Mouse (Mus musculus): ENCODE data around the gene Eps8l3. TPM values are rescaled to one million over a fixed set of nuclear protein-coding genes. Genes with fewer than 3 reads are reported as not detected.
A peak's percentile ranks its signal among the peaks of the same experiment; 100 is the strongest.

The Eps8l3 gene
- polyA plus RNA-seq, 1 experiment from 2014 or later, result not detected

DNA sequence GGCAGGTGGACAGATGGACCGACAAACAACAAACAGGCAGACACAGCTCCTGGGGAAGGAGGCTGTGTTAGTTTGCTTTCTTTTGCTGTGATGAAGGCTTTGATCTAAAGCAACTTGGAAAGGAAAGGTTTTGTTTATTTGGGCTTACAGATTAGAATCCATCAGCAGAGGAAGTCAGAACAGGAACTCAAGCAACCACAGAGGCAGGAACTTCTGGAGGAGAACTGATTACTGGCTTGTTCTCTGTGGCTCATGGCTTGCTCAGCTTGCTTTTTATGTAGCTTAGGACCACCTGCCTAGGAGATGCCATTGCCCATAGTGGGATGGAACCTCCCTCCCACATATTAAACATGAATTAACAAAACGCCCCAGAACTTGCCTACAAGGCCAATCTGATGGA, 14.6 kb upstream of the Eps8l3 start:
- no peak overlapping the region for H3K4me2 ChIP-seq (ENCODE audit: low read length)
- H3K9ac ChIP-seq (ENCODE audit: low read depth, low read length), result no peak overlapping the region
- H3K27me3 ChIP-seq (ENCODE audit: control insufficient read depth, insufficient read depth, low read depth, low read length), result no peaks in the 10 kb centered on the region
- peaks cover 3% of the 10 kb centered on the region; the same call in 1 of the 2 replicates for H3K4me1 ChIP-seq (ENCODE audit: control insufficient read depth, insufficient read depth, low read length)
- H3K4me3 ChIP-seq (ENCODE audit: low read depth, low read length), result no peak overlapping the region
- H3K27ac ChIP-seq (ENCODE audit: low read length), result no peak overlapping the region
- H3K9me3 ChIP-seq (replicated peaks; ENCODE audit: control insufficient read depth, low read length, poor library complexity, severe bottlenecking), result no peaks in the 10 kb centered on the region
- no peaks in the 10 kb centered on the region for H3K36me3 ChIP-seq (ENCODE audit: control insufficient read depth, insufficient read depth, low read length)
- WGBS, result 79% methylated on average over 2 of the region's 2 CpGs
- ATAC-seq, result no peak

DNA sequence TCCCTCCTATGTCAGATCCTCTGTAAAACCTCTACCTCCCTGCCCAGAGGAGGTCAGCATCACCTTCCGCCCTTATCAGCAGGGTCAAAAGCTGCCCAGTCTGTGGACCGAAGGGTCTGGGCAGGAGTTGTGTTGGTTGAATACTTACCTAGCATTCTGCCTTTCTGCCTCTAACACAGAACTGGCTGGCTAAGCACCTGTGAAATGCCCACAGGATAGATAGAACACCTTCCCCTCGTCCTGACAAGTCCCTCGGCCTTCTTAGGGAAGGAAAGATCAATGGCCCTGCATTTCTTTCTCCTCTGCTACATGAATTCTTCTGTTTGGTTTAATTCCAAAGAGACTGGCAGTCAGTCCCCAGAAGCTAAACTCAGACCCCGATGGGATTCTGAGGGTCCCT, 13.6 kb upstream of the Eps8l3 start:
- 80% methylated on average over 5 of the region's 5 CpGs for whole genome bisulfite sequencing
- ATAC-seq, result 0 out of 2 replicates have a peak, but pooled peaks have one; percentile 3
- Histone ChIP-seq H3K9ac (ENCODE audit: low read depth, low read length) (no peak overlapping the region), H3K4me2 (ENCODE audit: low read length) (no peak overlapping the region), H3K27me3 (ENCODE audit: control insufficient read depth, insufficient read depth, low read depth, low read length) (no peaks in the 10 kb centered on the region), H3K9me3 (replicated peaks; ENCODE audit: control insufficient read depth, low read length, poor library complexity, severe bottlenecking) (no peaks in the 10 kb centered on the region), H3K36me3 (ENCODE audit: control insufficient read depth, insufficient read depth, low read length) (no peaks in the 10 kb centered on the region), H3K27ac (ENCODE audit: low read length) (peak overlapping the region; percentile 15; the same call in 1 of the 2 replicates), H3K4me1 (ENCODE audit: control insufficient read depth, insufficient read depth, low read length) (peaks cover 3% of the 10 kb centered on the region; the same call in 1 of the 2 replicates), H3K4me3 (ENCODE audit: low read depth, low read length) (no peak overlapping the region)

DNA sequence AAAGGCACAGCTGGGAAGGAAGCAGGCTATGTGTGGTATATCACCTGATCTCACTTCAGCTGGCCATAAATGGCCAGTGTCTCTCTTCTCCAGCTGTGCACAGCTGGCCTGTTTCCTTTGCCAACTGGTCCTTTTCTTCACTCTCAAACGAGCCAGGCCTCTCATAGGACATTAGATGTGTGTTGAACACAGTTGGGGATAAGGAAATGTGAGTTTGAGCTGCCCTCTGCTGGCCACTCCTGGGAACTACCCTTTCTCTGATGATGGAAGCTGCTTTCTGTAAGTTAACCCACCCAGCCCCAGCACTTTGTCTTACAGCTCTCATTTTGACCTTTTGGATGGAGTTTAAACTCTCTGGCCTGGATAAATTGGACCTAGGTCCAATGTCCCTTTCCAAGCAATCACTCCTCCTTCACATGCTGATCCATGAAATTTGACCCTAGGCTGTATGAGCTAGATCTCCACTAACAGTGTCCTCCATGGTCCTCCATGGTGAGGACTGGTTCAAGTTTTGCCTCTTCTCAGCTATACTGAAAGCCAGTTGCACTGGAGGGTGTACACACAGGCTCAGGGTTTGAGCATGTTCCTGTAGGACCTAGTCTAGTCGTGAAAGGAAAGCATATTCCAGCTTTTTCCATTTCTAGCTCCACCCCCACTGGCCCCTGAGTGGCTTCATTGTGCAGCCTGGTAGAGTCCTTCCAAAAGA, 13.0 kb upstream of the Eps8l3 start:
- H3K27ac ChIP-seq (ENCODE audit: low read length), result no peak overlapping the region
- H3K27me3 ChIP-seq (ENCODE audit: control insufficient read depth, insufficient read depth, low read depth, low read length), result no peaks in the 10 kb centered on the region
- WGBS, result 13% methylated on average over 2 of the region's 2 CpGs
- no peaks in the 10 kb centered on the region for H3K9me3 ChIP-seq (replicated peaks; ENCODE audit: control insufficient read depth, low read length, poor library complexity, severe bottlenecking)
- H3K4me3 ChIP-seq (ENCODE audit: low read depth, low read length), result no peak overlapping the region
- H3K9ac ChIP-seq (ENCODE audit: low read depth, low read length), result no peak overlapping the region
- no peak overlapping the region for H3K4me2 ChIP-seq (ENCODE audit: low read length)
- peaks cover 7% of the 10 kb centered on the region for H3K4me1 ChIP-seq (ENCODE audit: control insufficient read depth, insufficient read depth, low read length)
- peak; percentile 88 for ATAC-seq
- H3K36me3 ChIP-seq (ENCODE audit: control insufficient read depth, insufficient read depth, low read length), result no peaks in the 10 kb centered on the region

DNA sequence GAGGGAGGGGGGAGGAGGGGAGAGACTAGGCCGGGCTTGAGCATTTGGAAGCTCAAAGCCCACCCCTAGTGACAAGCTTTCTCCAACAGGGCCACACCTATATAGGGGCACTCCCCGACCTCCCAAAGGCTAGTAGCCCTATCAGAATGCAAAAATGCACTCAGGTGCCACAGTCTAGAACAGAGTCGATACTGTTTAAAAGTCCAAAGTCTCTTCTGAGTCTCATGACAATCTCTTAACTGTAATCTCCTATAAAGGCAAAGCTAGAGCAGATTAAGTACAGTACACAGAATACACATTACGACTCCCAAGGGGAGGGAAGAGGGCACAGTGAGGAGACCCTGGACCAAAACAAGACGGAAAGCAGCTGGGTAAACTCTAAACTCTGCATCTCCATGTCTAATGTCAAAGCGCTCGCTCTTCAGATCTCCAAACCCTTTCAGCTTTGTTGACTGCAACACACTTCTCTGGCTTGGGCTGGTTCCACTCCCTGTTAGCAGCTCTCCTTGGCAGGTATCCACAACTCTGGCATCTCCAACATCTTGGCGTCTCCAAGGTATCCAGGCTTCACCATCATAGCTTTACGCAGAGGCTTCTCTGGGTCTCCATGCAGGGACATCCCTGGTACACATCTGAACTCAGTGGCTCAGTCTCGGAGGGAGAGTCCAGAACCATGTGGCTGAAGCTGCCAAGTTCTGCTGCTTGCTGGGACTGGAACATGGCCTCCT, 11.5 kb upstream of the Eps8l3 start:
- Histone ChIP-seq H3K4me2 (ENCODE audit: low read length) (no peak overlapping the region), H3K36me3 (ENCODE audit: control insufficient read depth, insufficient read depth, low read length) (no peaks in the 10 kb centered on the region), H3K4me3 (ENCODE audit: low read depth, low read length) (no peak overlapping the region), H3K9me3 (replicated peaks; ENCODE audit: control insufficient read depth, low read length, poor library complexity, severe bottlenecking) (no peaks in the 10 kb centered on the region), H3K9ac (ENCODE audit: low read depth, low read length) (no peak overlapping the region), H3K27me3 (ENCODE audit: control insufficient read depth, insufficient read depth, low read depth, low read length) (no peaks in the 10 kb centered on the region), H3K27ac (ENCODE audit: low read length) (no peak overlapping the region), H3K4me1 (ENCODE audit: control insufficient read depth, insufficient read depth, low read length) (peaks cover 9% of the 10 kb centered on the region)
- ATAC-seq, result no peak
- WGBS, result 73% methylated on average over 10 of the region's 10 CpGs

DNA sequence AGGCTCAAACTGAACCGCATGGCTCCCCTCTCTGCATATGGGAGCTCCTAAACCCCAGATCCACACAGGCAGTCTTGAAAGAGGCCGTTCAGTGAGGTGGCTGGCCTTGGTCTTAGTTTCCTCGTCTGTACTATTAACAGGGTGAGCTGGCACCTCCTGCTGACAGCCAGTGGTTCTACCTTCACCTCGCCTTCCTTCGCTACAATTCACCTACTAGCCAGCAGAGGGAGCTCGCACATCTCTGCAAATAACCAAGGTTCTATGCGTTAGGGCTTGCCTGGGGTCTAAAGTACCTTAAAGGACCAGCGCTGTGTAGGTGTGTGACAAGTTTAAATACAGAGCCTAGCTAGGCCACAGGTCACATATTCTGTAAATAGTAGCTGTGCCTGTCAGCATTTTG, 9.9 kb upstream of the Eps8l3 start:
- Histone ChIP-seq H3K9me3 (replicated peaks; ENCODE audit: control insufficient read depth, low read length, poor library complexity, severe bottlenecking) (no peaks in the 10 kb centered on the region), H3K27ac (ENCODE audit: low read length) (no peak overlapping the region), H3K27me3 (ENCODE audit: control insufficient read depth, insufficient read depth, low read depth, low read length) (no peaks in the 10 kb centered on the region), H3K4me1 (ENCODE audit: control insufficient read depth, insufficient read depth, low read length) (peaks cover 9% of the 10 kb centered on the region), H3K4me2 (ENCODE audit: low read length) (no peak overlapping the region), H3K36me3 (ENCODE audit: control insufficient read depth, insufficient read depth, low read length) (no peaks in the 10 kb centered on the region), H3K9ac (ENCODE audit: low read depth, low read length) (no peak overlapping the region), H3K4me3 (ENCODE audit: low read depth, low read length) (no peak overlapping the region)
- 0 out of 2 replicates have a peak, but pooled peaks have one; percentile 10 for ATAC-seq
- WGBS, result 5% methylated on average over 8 of the region's 8 CpGs

DNA sequence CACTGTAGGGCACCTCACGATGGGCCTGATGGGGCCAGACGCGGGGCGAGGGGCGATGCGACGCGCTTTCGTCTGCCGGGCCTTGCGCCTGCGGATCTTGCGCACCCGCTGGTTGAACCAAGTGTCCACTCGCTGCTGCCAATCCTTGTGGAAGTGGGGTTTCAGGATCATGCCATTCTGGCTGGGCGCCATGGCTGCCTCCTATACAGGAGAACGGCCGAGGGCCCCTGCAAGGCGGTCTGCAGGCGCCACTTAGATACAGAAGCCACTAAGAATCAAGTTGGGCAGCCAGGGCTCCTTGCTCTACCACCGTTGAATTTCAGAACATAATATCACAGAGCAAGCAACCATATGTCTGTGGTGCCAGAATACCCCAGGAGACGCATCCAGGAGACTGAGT, 8.6 kb upstream of the Eps8l3 start:
- no peak overlapping the region for H3K27ac ChIP-seq (ENCODE audit: low read length)
- ATAC-seq, result no peak
- H3K27me3 ChIP-seq (ENCODE audit: control insufficient read depth, insufficient read depth, low read depth, low read length), result no peaks in the 10 kb centered on the region
- no peak overlapping the region for H3K4me2 ChIP-seq (ENCODE audit: low read length)
- H3K9ac ChIP-seq (ENCODE audit: low read depth, low read length), result no peak overlapping the region
- peaks cover 9% of the 10 kb centered on the region for H3K4me1 ChIP-seq (ENCODE audit: control insufficient read depth, insufficient read depth, low read length)
- 92% methylated on average over 22 of the region's 22 CpGs for WGBS
- no peaks in the 10 kb centered on the region for H3K9me3 ChIP-seq (replicated peaks; ENCODE audit: control insufficient read depth, low read length, poor library complexity, severe bottlenecking)
- no peaks in the 10 kb centered on the region for H3K36me3 ChIP-seq (ENCODE audit: control insufficient read depth, insufficient read depth, low read length)
- no peak overlapping the region for H3K4me3 ChIP-seq (ENCODE audit: low read depth, low read length)

DNA sequence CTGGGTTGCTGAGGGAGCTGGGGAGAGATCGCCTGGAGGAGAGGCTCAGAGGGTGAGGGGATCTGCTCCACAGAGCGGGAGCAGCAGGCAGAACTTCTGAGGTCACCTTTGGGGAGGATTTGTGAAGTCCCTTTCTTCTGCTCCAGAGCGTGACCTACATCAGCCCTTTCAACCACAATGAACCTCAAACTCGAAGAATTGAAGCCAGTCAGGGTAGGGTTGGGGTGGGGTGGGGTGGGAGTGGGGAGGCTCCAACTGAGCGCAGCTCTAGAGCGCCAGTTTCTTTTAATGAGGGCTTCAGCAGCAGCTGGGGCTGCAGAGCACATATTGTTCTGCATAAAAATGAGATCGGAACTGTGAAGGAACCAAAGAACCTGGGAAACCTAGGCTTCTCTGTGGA, 7.9 kb upstream of the Eps8l3 start:
- WGBS, result 8% methylated on average over 7 of the region's 7 CpGs
- H3K27me3 ChIP-seq (ENCODE audit: control insufficient read depth, insufficient read depth, low read depth, low read length), result no peaks in the 10 kb centered on the region
- H3K4me3 ChIP-seq (ENCODE audit: low read depth, low read length), result no peak overlapping the region
- no peak overlapping the region for H3K9ac ChIP-seq (ENCODE audit: low read depth, low read length)
- no peaks in the 10 kb centered on the region for H3K36me3 ChIP-seq (ENCODE audit: control insufficient read depth, insufficient read depth, low read length)
- peak overlapping the region; percentile 11; the same call in 1 of the 2 replicates for H3K4me2 ChIP-seq (ENCODE audit: low read length)
- H3K9me3 ChIP-seq (replicated peaks; ENCODE audit: control insufficient read depth, low read length, poor library complexity, severe bottlenecking), result no peaks in the 10 kb centered on the region
- peak; percentile 41; the same call in 1 of the 2 replicates for ATAC-seq
- H3K27ac ChIP-seq (ENCODE audit: low read length), result no peak overlapping the region
- peaks cover 5% of the 10 kb centered on the region for H3K4me1 ChIP-seq (ENCODE audit: control insufficient read depth, insufficient read depth, low read length)

DNA sequence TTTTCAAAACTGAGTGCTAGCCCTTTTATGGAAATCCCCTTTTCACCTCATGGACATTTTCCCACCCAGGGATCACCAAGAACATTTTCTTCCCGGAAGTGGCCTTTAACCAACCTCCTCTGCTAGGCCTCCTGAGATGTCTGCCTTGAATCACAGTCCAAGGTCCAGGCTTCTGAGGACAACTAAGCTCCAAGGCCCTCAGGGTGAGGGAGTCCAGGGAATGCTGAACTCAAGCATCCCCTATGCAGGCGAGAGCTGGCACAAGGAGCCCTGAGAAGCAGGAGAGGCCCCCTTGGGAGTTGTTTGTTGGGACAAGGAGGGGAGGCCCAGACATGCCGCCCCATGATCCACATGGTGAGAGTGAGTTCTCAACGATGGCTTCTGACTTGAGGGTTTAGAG, 7.1 kb upstream of the Eps8l3 start:
- 63% methylated on average over 4 of the region's 4 CpGs for WGBS
- no peak for ATAC-seq
- Histone ChIP-seq H3K4me3 (ENCODE audit: low read depth, low read length) (no peak overlapping the region), H3K27me3 (ENCODE audit: control insufficient read depth, insufficient read depth, low read depth, low read length) (no peaks in the 10 kb centered on the region), H3K36me3 (ENCODE audit: control insufficient read depth, insufficient read depth, low read length) (no peaks in the 10 kb centered on the region), H3K4me2 (ENCODE audit: low read length) (no peak overlapping the region), H3K4me1 (ENCODE audit: control insufficient read depth, insufficient read depth, low read length) (peaks cover 5% of the 10 kb centered on the region), H3K27ac (ENCODE audit: low read length) (no peak overlapping the region), H3K9ac (ENCODE audit: low read depth, low read length) (no peak overlapping the region), H3K9me3 (replicated peaks; ENCODE audit: control insufficient read depth, low read length, poor library complexity, severe bottlenecking) (no peaks in the 10 kb centered on the region)
